Mouse (Mus musculus) lung, postnatal 10 days (tissue): ENCODE results near the gene Cnksr2.

Experiments
- DNase-seq: peaks from one replicate; pipeline ENCODE4 v3.0.0; 2021

Gene Cnksr2

GRCm38 (mm10) chrX:158043057-158043843 is at the start of gene Cnksr2:
Gene Cnksr2, minus strand, starts transcription at chrX:158043294.
- DNase-seq = peak; percentile 5

GRCm38 (mm10) chrX:158043844-158044140 is 698 bp upstream of the Cnksr2 start:
- DNase-seq = no peak

GRCm38 (mm10) chrX:158042255-158043056 is 638 bp downstream of the Cnksr2 start:
- DNase-seq = peak; percentile 1

GRCm38 (mm10) chrX:158041703-158042102 is 1.4 kb downstream of the Cnksr2 start:
- DNase-seq = no peak

GRCm38 (mm10) chrX:157951698-157952097 is 91.4 kb downstream of the Cnksr2 start:
- peak; percentile 1 for DNase-seq

- no peak for DNase-seq
Measured at GRCm38 (mm10) chrX:157949256-157949655, 93.8 kb downstream of the Cnksr2 start.

GRCm38 (mm10) chrX:157945121-157945520 is 98.0 kb downstream of the Cnksr2 start:
- DNase-seq = no peak

- DNase-seq = no peak
Measured at GRCm38 (mm10) chrX:157936611-157937010, 106.5 kb downstream of the Cnksr2 start.

GRCm38 (mm10) chrX:157920093-157920492 is 123.0 kb downstream of the Cnksr2 start:
- DNase-seq = no peak

GRCm38 (mm10) chrX:157829983-157830382 is 213.1 kb downstream of the Cnksr2 start:
- no peak for DNase-seq

GRCm38 (mm10) chrX:157818921-157819260 is 224.2 kb downstream of the Cnksr2 start:
- DNase-seq = no peak

GRCm38 (mm10) chrX:157818207-157818920 is 224.7 kb downstream of the Cnksr2 start, which contains the start of gene Klhl34:
Gene Klhl34, plus strand, starts transcription at chrX:157818435.
- DNase-seq = peak; percentile 13

- DNase-seq = no peak
Measured at GRCm38 (mm10) chrX:157817571-157818206, 225.4 kb downstream of the Cnksr2 start.

GRCm38 (mm10) chrX:157809721-157810120 is 233.4 kb downstream of the Cnksr2 start:
- no peak for DNase-seq

- no peak for DNase-seq
Measured at GRCm38 (mm10) chrX:157801669-157802068, 241.4 kb downstream of the Cnksr2 start.
